Mouse (Mus musculus): ENCODE data around the gene Apobec1.
"Not testable (repeated sequence)": the region's sequence is repeated elsewhere in the genome, so short reads cannot be mapped to it uniquely, and the experiment has no call there.

Apobec1 gene

DNA sequence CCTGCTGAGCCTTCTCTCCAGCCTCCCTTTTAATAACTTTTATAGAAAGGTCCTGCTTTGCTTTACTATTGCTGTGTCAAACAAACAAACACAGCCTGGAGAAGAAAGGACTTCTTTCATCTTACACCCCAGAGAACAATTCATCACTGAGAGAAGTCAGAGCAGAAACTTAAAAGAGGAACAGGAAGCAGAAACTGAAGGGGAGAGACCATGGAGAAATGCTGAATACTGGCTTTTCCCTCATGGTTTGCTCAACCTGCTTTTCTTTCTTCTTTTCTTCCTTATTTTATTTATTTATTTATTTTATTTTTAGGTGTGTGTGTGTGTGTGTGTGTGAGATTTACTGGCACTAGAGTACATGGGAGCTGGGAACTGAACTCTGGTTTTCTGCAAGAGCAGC lies 2.0 kb upstream of the Apobec1 start:
- DNase-seq (ENCODE audit: low read depth, low spot score), result no peak

DNA sequence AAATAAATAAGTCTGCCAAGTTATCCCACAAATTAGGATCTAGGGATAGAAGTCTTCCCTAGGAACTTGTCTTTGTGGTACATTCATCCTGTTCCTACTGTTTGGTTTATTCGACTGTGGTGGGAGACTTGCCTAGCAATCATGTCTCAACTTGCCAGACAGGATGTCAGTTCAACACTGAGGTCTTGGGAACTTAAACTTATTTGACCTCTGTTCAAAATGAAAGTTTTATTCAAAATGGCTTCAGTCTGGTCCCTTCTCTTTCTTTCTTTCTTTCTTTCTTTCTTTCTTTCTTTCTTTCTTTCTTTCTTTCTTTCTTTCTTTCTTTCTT lies 713 bp upstream of the Apobec1 start:
- DNase-seq (ENCODE audit: low read depth, low spot score), result no peak

DNA sequence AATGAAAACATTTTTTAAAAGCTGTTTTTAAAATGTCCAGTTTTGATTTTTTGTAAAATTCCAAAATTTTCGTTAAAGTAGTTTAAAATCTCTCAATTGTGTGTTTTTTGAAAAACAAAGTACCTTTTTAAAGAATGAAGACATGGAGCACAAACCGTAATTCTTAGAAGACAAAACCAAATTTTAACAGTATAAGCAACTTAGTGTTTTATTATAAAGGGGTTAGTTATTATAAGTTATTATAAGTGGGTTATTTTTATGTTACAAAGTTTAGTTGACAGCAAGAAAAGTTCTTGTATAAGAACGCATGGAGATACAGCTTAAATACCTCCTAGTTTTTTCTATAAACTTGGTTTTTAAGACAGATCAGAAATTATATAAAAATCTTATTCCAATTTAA lies 629 bp downstream of the Apobec1 start:
- no peak for DNase-seq (ENCODE audit: low read depth, low spot score)

DNA sequence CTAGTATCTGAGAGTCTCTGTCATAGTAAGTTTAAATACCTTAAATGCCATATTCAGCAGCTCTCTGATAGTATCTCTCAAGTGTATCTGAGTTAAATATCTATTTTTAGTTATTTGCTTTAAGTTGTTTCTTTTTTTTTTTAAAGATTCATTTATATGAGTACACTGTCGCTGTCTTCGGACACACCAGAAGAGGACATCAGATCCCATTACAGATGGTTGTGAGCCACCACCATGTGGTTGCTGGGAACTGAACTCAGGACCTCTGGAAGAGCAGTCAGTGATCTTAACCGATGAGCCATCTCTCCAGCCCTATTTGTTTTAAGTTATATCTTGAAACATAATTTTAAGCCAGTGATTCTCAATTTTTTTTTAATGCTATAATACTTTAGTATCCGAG lies 1.2 kb downstream of the Apobec1 start:
- DNase-seq (ENCODE audit: low read depth, low spot score), result no peak

DNA sequence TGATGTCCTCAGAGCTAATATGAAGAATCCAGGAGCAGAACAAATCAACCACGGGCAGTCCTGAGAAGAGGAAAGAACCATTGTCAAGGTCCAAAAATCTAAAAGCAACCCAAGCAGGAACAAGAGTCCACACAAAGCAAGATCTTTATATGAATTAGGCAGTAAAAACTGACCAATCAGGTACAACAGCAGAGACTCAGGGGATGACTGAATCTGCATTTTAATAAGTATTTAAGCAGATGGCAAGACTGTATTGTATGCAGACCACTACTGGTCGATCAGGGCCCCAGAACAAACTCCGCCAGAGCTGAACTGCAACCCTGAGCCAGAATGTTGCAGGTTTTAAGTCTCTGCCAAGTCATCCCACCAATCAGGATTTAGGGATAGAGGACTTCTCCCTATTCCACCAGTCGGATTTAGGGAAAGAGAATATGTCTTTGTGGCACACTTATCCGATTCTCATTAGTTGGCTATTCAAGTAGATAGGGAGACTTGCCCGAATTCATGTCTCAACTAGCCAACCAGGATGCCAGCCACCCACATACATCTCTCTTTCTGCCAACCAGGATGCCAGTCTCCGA lies 2.1 kb downstream of the Apobec1 start:
- no peak for DNase-seq (ENCODE audit: low read depth, low spot score)

DNA sequence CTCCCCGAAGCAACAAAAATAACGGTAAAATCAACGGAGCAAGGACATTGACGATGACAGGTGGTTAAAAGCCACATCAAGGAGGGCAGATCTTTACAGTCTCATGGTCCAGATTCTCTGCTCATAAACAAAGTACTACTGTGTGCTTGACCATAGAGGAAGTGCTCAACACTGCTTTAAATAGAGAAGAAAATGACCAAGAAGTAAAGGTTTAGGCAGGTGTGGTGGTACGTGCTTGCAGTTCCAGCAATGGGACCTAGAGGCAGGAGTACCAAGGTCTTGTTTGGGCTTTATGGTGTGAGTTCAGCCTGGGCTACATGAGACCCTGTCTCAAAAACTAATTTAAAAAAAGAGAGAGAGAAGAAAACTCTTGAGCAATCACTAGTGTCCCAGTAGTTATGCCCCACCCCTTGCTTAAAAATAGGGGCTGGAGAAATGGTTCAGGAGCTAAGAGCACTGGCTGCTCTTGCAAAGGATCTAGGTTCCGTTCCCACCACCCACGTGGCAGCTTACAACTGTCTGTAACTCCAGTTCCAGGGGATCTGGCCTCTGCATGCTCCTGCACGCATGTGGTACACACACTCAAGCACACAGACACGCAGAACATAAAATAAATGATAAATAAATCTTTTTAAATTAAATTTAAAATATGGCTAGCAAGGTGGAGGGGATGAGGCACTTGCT lies 3.0 kb downstream of the Apobec1 start:
- no peak for DNase-seq (ENCODE audit: low read depth, low spot score)

DNA sequence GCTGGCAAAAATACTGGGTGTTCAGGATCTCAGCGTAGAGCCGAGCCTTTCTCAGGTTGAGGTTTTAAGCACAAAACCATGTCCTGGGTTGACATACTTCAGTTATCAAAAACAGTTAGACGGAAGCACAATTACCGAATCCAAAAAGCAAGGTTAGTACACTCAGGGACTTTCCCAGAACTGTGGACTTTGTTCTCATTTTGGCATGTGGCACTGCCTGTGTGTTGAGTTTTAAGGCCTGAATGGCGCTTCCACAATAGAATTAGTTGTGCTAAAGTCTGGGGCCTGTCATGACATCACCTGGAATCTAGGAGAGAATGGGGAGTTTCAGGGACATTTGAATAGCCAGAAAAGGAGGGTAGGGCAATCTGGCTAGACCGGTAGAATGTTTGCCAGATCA lies 3.8 kb downstream of the Apobec1 start:
- DNase-seq (ENCODE audit: low read depth, low spot score), result no peak

DNA sequence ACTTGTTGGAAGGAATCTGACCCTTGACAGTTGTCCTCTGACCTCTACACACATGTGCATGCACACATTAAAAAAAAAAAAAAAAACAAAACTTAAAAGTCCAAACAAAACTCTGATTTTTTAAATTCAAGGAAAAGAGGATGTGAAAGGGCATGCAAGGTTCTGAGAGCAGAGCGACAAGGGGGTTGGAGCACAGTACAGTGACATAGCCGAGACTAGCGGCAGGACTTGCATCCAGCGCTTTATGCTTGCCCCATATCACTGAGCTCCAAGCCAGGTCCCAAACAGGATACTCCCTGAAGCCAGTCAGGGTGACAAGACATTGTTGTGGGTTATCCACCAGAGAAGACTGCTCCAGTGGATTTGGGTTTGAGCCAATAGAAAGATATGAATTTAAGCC lies 4.2 kb downstream of the Apobec1 start:
- no peak for DNase-seq (ENCODE audit: low read depth, low spot score)

DNA sequence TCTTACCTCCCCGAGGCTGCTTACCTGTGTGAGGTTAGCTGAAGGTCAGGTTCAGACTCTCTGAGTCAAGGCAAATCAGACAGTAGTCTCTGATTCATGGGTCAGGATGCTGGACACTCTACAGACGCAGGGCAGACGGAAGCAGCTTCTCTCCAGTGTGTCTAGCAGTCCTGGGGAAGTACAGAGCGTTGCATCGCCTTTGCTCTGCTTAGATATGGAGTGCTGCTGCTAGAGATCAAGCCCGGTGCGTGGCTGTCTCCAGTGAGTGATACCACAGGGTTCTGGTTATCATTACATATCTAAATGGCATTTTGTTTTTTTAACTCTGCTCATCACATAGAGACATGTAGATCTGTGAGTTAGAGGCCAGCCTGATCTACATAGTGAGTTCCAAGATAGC lies 5.6 kb downstream of the Apobec1 start:
- no peak for DNase-seq (ENCODE audit: low read depth, low spot score)

DNA sequence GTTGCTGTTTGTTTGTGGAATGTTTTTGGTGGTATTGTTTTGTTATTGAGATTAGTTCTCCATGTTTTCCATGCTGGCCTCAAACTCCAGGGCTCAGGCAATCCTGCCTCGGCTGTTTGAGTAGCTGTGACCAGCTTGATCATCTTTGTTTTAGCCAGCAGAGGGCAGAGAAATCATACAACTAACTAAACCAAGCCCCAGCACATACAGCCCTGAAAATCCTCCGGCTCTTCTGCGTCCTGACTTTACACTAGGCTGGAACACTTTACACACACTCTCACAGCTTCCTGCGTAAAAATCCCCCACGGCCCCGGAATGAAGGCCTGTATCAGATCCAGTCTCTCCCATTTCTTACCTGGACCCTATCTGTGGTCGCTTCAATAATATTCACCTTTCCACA lies 6.6 kb downstream of the Apobec1 start:
- no peak for DNase-seq (ENCODE audit: low read depth, low spot score)

DNA sequence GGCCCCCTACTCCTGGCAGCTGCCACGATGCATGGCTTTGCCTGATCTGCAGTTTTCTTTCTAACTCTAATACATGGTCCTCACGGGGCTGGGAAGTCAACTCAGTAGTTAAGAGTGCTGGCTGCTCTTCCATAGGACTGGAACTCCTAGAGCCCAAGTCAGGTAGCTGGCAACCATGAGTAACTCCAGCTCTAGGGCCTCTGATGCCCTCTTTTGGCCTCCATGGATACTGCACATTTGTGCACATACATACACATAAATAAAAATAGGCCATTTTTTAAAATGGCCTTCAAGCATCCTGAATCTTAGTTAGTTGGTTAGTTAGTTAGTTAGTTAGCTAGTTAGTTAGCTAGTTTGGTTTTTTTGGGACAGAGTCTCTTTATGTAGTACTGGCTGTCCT lies 9.3 kb downstream of the Apobec1 start:
- DNase-seq (ENCODE audit: low read depth, low spot score), result no peak

DNA sequence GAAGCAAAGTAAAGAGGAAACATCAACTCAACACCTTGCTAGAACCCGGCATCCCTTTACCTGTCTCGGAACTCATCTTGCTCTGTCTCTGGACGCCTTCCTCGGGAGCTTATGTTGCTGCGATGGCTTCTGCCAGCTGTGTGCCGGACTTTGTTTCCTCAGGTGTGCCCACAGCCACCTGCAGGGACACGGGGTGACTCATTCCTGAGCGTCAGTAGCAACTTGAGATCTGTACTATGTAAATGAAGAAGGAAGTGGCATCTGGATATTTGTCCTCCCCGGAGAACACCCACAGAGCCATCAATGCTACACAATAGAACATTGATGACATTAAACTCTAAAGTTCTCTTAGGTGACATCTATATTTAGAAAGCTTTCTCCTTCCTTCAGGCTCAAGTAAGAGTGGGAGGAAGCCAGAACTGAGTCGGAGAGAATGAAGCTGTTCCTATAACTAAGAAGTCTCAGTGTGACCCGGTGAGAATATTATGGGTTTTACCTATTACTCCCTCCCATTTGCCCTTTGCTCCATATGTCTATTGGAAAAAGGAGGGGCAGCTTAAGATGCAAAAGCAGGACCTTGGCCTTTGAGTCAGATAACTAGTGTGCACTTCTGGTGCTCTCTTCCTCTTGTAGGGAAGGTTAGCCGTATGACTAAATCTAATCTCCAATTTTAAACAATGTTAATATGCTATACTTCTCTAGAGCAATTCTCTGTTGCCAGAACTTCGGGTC lies 11.1 kb downstream of the Apobec1 start:
- DNase-seq (ENCODE audit: low read depth, low spot score), result no peak

DNA sequence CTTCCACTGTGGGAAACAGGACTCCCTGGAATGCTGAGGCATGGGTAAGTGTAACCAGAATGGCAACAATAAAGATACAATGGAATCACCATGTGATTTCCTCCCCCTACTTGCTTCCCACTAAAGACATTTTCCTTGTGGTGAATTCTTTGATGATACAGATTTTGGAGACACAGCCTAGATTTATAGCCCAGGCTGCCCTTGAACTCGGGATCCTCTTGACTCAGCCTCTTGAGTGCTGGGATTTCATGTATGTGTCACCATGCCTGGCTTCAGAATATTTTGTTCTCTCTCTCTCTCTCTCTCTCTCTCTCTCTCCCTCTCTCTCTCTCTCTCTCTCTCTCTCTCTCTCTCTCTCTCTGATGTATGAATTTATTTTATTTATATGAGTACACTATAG lies 23.2 kb downstream of the Apobec1 start:
- DNase-seq (ENCODE audit: low read depth, low spot score), result no peak

DNA sequence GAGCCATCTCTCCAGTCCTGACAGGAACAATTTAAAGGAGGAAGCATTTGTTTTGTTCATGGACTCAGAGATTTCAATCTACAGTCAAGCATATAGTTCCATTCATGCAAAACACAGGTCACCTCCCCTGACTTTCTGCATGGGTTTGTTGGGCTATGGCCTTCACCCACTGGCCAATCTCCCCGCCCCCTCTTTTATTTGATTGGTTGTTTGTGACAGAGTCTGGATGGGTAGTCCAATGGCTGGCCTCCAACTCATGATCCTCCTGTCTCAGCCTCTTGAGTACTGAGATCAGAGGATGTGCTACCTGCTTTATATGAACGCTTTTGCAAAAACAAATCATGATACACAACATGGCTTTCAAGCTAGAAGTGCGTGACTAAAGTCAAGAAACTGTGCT lies 25.2 kb downstream of the Apobec1 start:
- no peak for DNase-seq (ENCODE audit: low read depth, low spot score)

DNA sequence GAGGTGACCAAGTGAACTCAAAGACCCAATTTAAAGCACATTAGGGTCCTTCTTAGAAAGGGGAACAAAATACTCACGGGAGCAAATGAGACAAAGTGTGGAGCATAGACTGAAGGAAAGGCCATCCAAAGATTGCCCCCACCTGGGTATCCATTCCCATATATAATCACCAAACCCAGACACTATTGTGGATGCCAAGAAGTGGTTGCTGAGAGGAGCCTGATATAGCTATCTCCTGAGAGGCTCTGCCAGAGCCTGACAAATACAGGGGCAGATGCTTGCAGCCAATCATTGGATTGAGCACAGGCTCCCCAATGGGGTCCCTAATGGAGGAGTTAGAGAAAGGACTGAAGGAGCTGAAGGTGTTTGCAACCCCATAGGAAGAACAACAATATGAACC lies 27.2 kb downstream of the Apobec1 start:
- not testable (repeated sequence) for DNase-seq (ENCODE audit: low read depth, low spot score)

DNA sequence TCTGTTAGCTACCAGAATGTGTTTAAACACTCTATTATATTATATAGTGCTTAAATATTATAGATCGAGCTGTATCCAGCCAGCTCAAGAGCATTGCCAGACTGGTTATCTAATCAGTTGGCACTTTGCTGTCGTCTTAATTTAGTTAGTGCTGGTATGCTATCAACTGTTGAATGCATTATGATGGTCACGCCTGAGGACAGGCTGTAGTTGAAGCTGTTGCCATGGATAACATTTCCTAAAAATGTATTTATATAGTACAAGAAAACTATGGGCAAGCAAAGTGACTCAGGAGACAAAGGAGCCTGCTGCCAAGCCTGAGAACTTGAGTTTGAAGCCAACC lies 30.7 kb downstream of the Apobec1 start:
- no peak for DNase-seq (ENCODE audit: low read depth, low spot score)

DNA sequence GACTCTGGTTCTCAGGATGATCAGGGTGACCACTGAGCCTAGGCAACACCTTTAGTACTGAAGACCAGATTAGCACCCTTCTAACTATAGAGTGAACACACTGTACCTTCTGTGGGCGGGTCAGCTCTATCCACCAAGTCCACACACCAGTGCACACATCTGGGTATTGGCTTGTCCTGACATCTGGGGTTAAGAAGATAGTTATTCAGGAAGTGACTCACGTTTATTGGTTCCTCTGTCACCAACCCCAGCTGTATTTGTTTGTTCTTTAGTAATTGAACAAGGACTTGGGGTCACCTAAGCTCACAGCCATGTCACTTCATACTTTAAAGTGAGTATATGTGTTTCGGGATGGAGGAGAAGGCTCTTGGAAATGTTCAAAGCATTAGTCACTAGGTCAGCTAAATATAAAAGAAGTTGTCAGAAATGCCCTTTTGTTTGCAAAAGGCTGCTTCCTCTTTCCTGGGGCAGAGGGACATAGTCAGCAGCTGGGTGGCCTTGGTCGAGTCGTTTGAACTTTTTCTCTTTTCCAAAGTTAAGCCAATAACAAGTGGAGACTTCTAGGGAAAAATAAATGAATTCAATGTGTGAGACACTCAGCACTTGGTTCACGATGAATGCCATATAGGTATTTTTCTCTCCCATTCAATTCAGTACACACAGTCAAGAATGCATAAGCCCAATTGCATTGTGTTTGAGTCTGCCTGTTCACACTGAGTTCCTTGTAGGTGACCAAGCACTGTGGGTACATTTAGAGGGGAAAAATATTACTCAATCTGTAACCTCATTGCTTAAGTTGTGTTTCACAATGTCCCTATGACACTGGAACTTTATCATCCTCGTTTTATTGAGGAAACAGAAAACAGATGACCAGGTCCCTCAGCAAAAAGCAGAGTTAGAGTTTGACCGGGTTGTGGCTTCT lies 31.3 kb downstream of the Apobec1 start:
- no peak for DNase-seq (ENCODE audit: low read depth, low spot score)

DNA sequence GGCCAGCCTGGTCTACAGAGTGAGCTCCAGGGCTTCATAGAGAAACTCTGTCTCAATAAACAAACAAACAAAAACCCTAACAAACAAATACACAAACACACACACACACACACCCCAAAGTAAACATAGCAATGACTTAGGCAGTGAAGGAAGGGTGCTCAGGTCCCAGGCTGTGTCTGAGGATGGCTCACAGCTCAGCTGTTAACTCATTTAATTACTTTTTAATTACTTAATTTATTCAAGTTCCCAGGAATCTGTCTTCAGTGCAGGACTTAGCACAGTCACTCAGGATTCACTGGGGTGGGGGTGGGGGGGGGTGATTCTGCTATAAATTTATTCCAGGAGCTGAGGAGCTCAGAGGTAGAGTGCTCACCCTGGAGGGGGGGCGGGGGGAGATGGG lies 32.5 kb downstream of the Apobec1 start:
- no peak for DNase-seq (ENCODE audit: low read depth, low spot score)

DNA sequence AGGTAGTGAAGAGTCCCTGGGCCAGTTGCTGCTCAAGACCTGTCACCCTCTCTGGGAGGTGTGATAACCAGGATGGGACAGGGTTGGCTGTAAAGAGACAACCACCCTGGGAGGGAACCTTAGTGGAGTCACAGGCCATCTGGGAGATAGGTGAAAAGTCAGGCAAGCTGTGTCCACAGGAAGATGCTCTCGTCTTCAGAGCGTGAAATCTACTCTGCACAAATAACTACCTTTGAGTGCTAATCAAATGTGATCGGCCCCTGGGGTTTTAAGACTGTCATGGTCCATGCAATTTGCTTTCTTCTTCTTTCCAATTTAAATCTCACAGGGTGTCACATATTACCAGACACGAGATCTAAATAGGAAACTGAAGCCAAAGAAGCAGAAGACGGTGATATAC lies 33.1 kb downstream of the Apobec1 start:
- DNase-seq (ENCODE audit: low read depth, low spot score), result no peak

DNA sequence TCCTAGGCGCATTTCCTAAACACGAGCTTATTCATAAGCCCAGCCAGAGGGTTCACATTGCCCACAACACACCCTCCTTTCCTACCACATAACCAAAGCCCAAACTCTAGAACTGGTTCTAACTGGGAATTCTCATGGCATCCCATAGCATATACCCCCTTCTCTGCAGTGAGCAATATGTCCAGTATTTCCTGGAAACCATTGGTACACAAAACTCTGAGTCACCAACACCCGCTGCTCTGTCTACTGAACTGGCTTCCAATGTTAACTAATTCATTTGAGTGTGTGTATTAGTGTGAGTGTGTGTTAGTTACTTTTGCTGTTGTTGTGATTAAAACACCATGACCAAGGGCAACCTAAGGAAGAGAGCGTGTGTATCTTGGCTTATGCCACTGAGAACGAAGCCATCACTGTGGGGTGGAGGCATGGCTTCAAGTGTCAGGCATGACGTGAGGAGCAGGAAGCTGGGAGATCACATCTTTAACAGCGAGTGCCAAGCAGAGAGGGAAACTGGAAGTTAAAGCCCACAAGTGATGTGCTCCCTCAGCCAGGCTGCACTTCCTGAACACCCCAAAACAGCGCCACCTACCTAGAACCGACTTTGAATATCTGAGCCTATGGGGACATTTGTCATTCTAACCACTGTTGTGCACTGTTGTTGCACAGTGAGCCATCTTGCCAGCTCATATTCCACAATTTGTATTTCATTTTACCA lies 37.0 kb downstream of the Apobec1 start:
- DNase-seq (ENCODE audit: low read depth, low spot score), result no peak

DNA sequence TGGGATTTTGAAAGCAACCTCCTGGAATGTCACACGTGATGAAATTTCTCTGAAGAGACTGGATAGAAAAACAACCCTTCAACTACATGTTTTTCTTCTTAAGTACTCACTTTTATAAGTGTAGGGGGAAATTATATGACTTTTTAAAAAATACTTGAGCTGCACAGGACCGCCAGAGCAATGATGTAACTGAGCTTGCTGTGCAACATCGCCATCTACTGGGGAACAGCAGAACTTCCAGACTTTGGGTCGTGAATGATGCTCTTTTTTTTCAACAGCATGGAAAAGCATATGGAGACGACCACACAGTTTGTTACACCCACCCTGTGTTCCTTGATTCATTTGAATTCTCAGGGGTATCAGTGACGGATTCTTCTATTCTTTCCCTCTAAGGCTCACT lies 39.8 kb downstream of the Apobec1 start:
- DNase-seq (ENCODE audit: low read depth, low spot score), result peak; percentile 46

DNA sequence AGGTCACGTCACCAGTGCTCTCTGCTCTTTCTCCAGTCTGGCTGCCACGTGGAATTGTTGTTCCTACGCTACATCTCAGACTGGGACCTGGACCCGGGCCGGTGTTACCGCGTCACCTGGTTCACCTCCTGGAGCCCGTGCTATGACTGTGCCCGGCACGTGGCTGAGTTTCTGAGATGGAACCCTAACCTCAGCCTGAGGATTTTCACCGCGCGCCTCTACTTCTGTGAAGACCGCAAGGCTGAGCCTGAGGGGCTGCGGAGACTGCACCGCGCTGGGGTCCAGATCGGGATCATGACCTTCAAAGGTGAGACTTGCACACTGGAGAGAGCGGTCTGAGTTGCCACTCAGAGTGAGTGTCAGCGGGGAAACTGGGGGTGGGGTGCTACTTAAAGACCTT lies 41.2 kb downstream of the Apobec1 start:
- DNase-seq (ENCODE audit: low read depth, low spot score), result peak; percentile 20
